Mouse (Mus musculus) heart, postnatal 0 days (tissue): ENCODE results near the gene Tbc1d1.

Experiments
- CTCF ChIP-seq: IDR thresholded peaks from 2 replicates; pipeline ENCODE4 v1.5.1; 2016; ENCODE audit warnings: antibody characterized with exemption, control low read depth, low read depth
- EP300 ChIP-seq: IDR thresholded peaks from 2 replicates; pipeline ENCODE4 v1.6.1; 2016; ENCODE audit warnings: antibody characterized with exemption, low read depth

- no peak for TF ChIP-seq CTCF
- TF ChIP-seq EP300 = no peak
Observed at GRCm38 (mm10) chr5:64291657-64292056, 135.6 kb downstream of the Tbc1d1 start.
